Mouse (Mus musculus): Measurements from ENCODE around the gene Setd3.

- TF ChIP-seq POLR2A (IDR thresholded peaks at IDR 0.05; ENCODE audit: low read depth, low read length) (no peak), CTCF (IDR thresholded peaks at IDR 0.05; ENCODE audit: extremely low read depth, insufficient read depth, insufficient read length, insufficient replicate concordance) (no peak)
These were observed 29.4 kb downstream of the Setd3 start for GRCm38 (mm10) chr12:108149764-108150163.
